Mouse (Mus musculus): ENCODE results near the gene Agps. TPM values are rescaled to one million over a fixed set of nuclear protein-coding genes. Genes with fewer than 3 reads are reported as not detected.

Gene Agps
- polyA plus RNA-seq (2012; rRNA removed): 24.8 and 28.7 TPM in 2 replicates

DNA sequence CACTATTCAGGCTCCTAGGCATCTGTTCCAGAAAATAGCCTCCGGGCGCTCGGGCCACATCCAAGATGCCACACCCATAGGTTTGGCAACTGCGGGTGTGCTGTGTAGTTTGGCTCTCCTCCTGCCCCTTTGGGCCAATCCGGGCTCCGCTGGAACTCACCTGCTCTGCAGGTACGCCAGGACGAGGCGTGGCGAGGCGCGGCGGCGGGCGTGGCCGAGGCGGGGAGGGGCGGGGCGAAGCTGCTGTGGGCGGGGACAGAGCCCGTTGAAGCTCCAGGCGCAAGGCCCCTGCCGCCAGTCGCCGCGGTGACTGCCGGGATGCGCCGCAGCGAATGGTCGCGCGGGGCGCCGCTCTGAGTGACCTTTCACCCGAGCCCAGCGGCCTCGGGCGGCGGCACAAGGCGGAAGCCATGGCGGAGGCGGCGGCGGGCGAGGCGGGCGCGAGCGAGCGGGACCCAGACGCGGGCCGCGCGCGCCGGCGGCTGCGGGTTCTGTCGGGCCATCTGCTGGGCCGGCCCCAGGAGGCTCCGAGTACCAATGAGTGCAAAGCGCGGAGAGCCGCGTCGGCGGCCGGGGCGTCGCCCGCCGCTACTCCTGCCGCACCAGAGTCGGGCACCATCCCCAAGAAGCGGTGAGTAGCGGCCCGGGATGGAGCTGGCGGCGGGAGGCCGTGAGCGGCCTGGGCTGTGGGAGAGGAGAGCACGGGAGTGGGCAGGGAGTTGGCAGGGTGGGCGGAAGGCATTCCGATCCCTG lies at the start of gene Agps:
Agps (plus strand) TSS at position 297 of the 753 bp plus-strand sequence.

DNA sequence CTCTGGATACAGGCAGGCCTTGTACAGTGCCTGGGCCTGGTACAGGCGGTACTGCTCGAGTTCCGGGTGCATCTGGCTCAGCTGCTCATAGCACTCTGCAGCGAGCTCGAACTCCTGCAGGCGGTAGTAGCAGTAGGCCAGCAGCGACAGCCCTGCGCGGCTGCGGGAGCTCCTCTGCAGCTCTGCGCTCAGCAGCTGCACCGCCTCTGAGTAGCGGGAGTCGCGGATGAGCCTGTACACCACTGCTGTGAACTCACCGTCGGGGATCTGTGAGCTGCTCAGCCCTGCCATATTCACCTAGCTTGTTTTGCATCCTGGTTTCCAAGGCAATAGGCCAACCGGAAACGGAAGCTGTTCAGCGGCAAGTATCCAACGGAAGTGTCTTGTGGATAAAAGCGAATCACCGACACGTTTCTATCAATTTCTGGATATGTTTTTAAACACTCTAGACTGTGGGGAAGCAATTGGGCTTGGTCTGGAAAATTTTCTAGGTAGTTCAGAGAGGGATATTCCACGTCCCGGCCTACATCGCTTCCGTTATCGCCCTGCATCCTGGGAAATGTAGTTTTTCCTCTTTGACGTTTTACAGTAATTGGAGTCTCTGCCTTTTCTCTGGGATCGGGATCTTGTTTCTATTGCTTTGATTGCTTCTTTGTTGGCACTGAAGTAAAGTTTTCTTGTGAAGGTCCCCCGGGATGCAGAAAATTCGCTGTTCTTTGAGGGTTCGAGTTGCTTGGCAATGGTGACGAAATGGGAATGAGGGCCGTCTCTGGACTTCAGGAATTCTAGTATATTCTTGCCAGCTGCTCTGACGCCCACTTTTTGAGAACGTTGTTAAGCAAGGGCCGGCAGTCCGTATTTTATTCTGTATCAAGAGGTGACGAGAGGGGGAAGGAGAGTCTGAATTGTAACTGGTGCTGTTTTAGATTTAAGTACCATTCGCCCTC lies 106.4 kb downstream of the Agps start, which contains the start of gene Ttc30b:
Ttc30b (minus strand) TSS at position 469 of the 947 bp plus-strand sequence.

DNA sequence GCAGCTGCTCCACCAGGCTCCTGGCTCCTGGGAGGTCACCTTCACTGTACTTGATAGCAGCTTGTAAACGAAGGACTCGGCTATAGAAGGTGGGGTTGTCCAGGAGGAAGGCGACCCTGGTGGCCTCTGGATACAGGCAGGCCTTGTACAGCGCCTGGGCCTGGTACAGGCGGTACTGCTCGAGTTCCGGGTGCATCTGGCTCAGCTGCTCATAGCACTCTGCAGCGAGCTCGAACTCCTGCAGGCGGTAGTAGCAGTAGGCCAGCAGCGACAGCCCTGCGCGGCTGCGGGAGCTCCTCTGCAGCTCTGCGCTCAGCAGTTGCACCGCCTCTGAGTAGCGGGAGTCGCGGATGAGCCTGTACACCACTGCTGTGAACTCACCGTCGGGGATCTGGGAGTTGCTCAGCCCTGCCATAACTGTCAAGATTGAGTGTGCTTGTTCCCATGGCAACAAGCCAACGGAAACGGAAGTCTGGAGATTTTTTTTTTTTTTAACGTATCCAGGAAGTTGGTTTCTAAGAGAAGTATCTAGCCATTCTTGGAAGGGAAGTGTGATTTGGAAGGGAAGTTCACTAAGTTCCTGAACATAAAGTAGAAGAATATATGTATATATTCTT lies 145.9 kb downstream of the Agps start, which contains the start of gene Ttc30a2:
Ttc30a2 (minus strand) TSS at position 419 of the 617 bp plus-strand sequence.

Other genes starting within 250 kb of the Agps start
- 1,111 and 2,451 TPM in 2 replicates for gene Hnrnpa3, start 172.9 kb upstream of the Agps start, polyA plus RNA-seq (2012; rRNA removed)
- gene Nfe2l2, start 127.5 kb upstream of the Agps start, polyA plus RNA-seq (2012; rRNA removed): 14.8 and 22.9 TPM in 2 replicates
- 3.8 and 5.0 TPM in 2 replicates for gene Ttc30b, start 106.4 kb downstream of the Agps start, polyA plus RNA-seq (2012; rRNA removed)
- gene Ttc30a2, start 146.0 kb downstream of the Agps start, polyA plus RNA-seq (2012; rRNA removed): 0.50 and 0.61 TPM in 2 replicates
- gene Ttc30a1, start 149.8 kb downstream of the Agps start, polyA plus RNA-seq (2012; rRNA removed): 6.8 and 9.5 TPM in 2 replicates

Data from central nervous system, embryonic 11.5 days (tissue).